Mouse (Mus musculus): ENCODE measurements around the gene Kcnj3. TPM values are rescaled to one million over a fixed set of nuclear protein-coding genes. Genes with fewer than 3 reads are reported as not detected.

Gene Kcnj3
- polyA plus RNA-seq, 1 experiment from 2014 or later, result 9.9 TPM

- Histone ChIP-seq H3K4me3 (ENCODE audit: control insufficient read depth in 1 of 2, insufficient read depth in 1 of 2, low read depth in 1 of 2, low read length in 2 of 2) (no peak overlapping the region), H3K27ac (replicated peaks in 1 of 2; ENCODE audit: control insufficient read depth in 1 of 2, insufficient read depth in 1 of 2, low read depth in 2 of 2, low read length in 2 of 2) (no peak overlapping the region), H3K4me1 (ENCODE audit: control insufficient read depth in 2 of 2, insufficient read depth in 2 of 2, low read length in 2 of 2) (no peaks in the 10 kb centered on the region), H3K9ac (ENCODE audit: low read length) (no peak overlapping the region), H3K9me3 (ENCODE audit: control insufficient read depth, low read length) (no peaks in the 10 kb centered on the region), H3K27me3 (ENCODE audit: control insufficient read depth, insufficient read depth, low read length) (no peaks in the 10 kb centered on the region), H3K36me3 (ENCODE audit: control insufficient read depth, insufficient read depth, low read length) (no peaks in the 10 kb centered on the region), H3K4me2 (ENCODE audit: low read length) (no peak overlapping the region)
- no peak for ATAC-seq (ENCODE audit: insufficient number of reproducible peaks, insufficient read depth, low FRiP score, low read depth)
- 80% methylated on average over 3 of the region's 3 CpGs for WGBS
Observed at GRCm38 (mm10) chr2:55591226-55591988, 155.6 kb downstream of the Kcnj3 start.

Data from heart, embryonic 14.5 days (tissue).